Mouse (Mus musculus) bone marrow, adult 2 months (tissue): ENCODE results near the gene Dhx30.

Source experiments
- CTCF ChIP-seq: fragments of 200-500 bp; IDR thresholded peaks from 2 replicates; pipeline ENCODE4 v1.5.1; 2011; ENCODE audit warnings: low read length, control low read depth; ENCODE audit not compliant: control insufficient read depth, insufficient read depth
- POLR2A ChIP-seq: fragments of 200-500 bp; IDR thresholded peaks from 2 replicates; pipeline ENCODE4 v1.6.1; 2011; ENCODE audit warnings: low read depth, mild to moderate bottlenecking, control low read depth, low read length, borderline replicate concordance; ENCODE audit not compliant: control insufficient read depth

GRCm38 (mm10) chr9:110051869-110052661 lies 65.6 kb downstream of the Dhx30 start:
- TF ChIP-seq CTCF, result no peak
- no peak for TF ChIP-seq POLR2A
